Mouse (Mus musculus) ES-Bruce4 (cell line): ENCODE measurements at regions not wholly inside any gene's neighbourhood (a gene's known extent, or its start where the extent isn't known, plus 50 kb on each side); places are given as distances from the start of the nearest gene placed in this dataset.

ENCODE experiments used
- H3K27ac ChIP-seq: 2 replicates; pipeline ENCODE4 v1.5.1; 2012; ENCODE audit warnings: low read length, inconsistent platforms; ENCODE audit not compliant: insufficient read depth
- H3K27me3 ChIP-seq: 2 replicates; pipeline ENCODE4 v1.6.1; 2012; ENCODE audit warnings: mild to moderate bottlenecking, low read length, inconsistent platforms; ENCODE audit not compliant: control insufficient read depth, poor library complexity, insufficient read depth, severe bottlenecking
- H3K36me3 ChIP-seq: 2 replicates; pipeline ENCODE4 v1.6.1; 2012; ENCODE audit warnings: inconsistent platforms, mild to moderate bottlenecking, low read length, moderate library complexity; ENCODE audit not compliant: control insufficient read depth, poor library complexity, insufficient read depth, severe bottlenecking
- H3K4me1 ChIP-seq: one replicate; pipeline ENCODE4 v1.8.1; 2011; ENCODE audit warnings: low read length; ENCODE audit not compliant: control insufficient read depth, insufficient read depth
- H3K4me3 ChIP-seq: 2 replicates; pipeline ENCODE4 v1.5.1; 2011; ENCODE audit warnings: low read depth, mild to moderate bottlenecking, low read length
- H3K9ac ChIP-seq: 2 replicates; pipeline ENCODE4 v1.6.1; 2012; ENCODE audit warnings: low read depth, mild to moderate bottlenecking, inconsistent platforms; ENCODE audit not compliant: poor library complexity, severe bottlenecking
- H3K9me3 ChIP-seq: replicated peaks from 2 replicates; pipeline ENCODE4 v1.6.1; 2012; ENCODE audit warnings: mild to moderate bottlenecking, low read length, inconsistent platforms; ENCODE audit not compliant: control insufficient read depth, poor library complexity, insufficient read depth, severe bottlenecking
- CTCF ChIP-seq: IDR thresholded peaks from one replicate; pipeline ENCODE4 v1.8.1; 2011; ENCODE audit warnings: low read depth, low read length
- EP300 ChIP-seq: IDR thresholded peaks from 2 replicates; pipeline ENCODE4 v1.6.1; 2011; ENCODE audit warnings: low read depth, low read length; ENCODE audit not compliant: insufficient read depth
- POLR2A ChIP-seq: IDR thresholded peaks from one replicate; pipeline ENCODE4 v1.8.1; 2011; ENCODE audit warnings: low read length; ENCODE audit not compliant: insufficient read depth

- Histone ChIP-seq H3K27me3 (no peaks in the 10 kb centered on the region), H3K4me1 (no peaks in the 10 kb centered on the region)
- TF ChIP-seq POLR2A (no peak), CTCF (no peak), EP300 (no peak)
Observed at GRCm38 (mm10) chr2:105505554-105505953, 106.4 kb upstream of the Rcn1 start.

GRCm38 (mm10) chr2:105507160-105507559 is 108.0 kb upstream of the Rcn1 start:
- TF ChIP-seq POLR2A (no peak), CTCF (no peak), EP300 (no peak)
- no peaks in the 10 kb centered on the region for H3K9me3 ChIP-seq

More at GRCm38 (mm10) chr2:105505554-105505953, 106.4 kb upstream of the Rcn1 start:
- Histone ChIP-seq H3K27ac (no peak overlapping the region), H3K9me3 (no peaks in the 10 kb centered on the region), H3K9ac (no peak overlapping the region), H3K36me3 (no peaks in the 10 kb centered on the region), H3K4me3 (no peak overlapping the region)

GRCm38 (mm10) chr2:105510816-105511215 is 111.7 kb upstream of the Rcn1 start:
- H3K36me3 ChIP-seq = no peaks in the 10 kb centered on the region
- no peak overlapping the region for H3K9ac ChIP-seq
- no peak overlapping the region for H3K27ac ChIP-seq
- peak overlapping the region; percentile 68 for H3K4me3 ChIP-seq
- no peaks in the 10 kb centered on the region for H3K9me3 ChIP-seq
- H3K4me1 ChIP-seq = no peaks in the 10 kb centered on the region
- TF ChIP-seq EP300 = no peak
- no peak for TF ChIP-seq CTCF
- no peak for TF ChIP-seq POLR2A
- H3K27me3 ChIP-seq = no peaks in the 10 kb centered on the region

More at GRCm38 (mm10) chr2:105507160-105507559, 108.0 kb upstream of the Rcn1 start:
- Histone ChIP-seq H3K27me3 (no peaks in the 10 kb centered on the region), H3K4me3 (no peak overlapping the region), H3K36me3 (no peaks in the 10 kb centered on the region), H3K9ac (no peak overlapping the region), H3K27ac (no peak overlapping the region), H3K4me1 (no peaks in the 10 kb centered on the region)

- H3K9me3 ChIP-seq = no peaks in the 10 kb centered on the region
- H3K27ac ChIP-seq = 0 out of 2 replicates have a peak overlapping the region, but pooled peaks have one; percentile 31
- no peaks in the 10 kb centered on the region for H3K27me3 ChIP-seq
- H3K9ac ChIP-seq = peak overlapping the region; percentile 56
- H3K4me1 ChIP-seq = no peaks in the 10 kb centered on the region
- TF ChIP-seq EP300 (no peak), CTCF (no peak), POLR2A (no peak)
- H3K4me3 ChIP-seq = peak overlapping the region; percentile 68
- H3K36me3 ChIP-seq = no peaks in the 10 kb centered on the region
Observed at GRCm38 (mm10) chr2:105511690-105512089, 112.6 kb upstream of the Rcn1 start.

- Histone ChIP-seq H3K36me3 (no peaks in the 10 kb centered on the region), H3K9me3 (no peaks in the 10 kb centered on the region), H3K4me3 (no peak overlapping the region), H3K9ac (no peak overlapping the region), H3K4me1 (no peaks in the 10 kb centered on the region), H3K27me3 (no peaks in the 10 kb centered on the region), H3K27ac (no peak overlapping the region)
- TF ChIP-seq EP300 = no peak
- TF ChIP-seq CTCF = no peak
- no peak for TF ChIP-seq POLR2A
Observed at GRCm38 (mm10) chr2:105514226-105514625, 115.1 kb upstream of the Rcn1 start.

- no peak overlapping the region for H3K4me3 ChIP-seq
- no peak for TF ChIP-seq CTCF
- no peak for TF ChIP-seq POLR2A
- no peak overlapping the region for H3K9ac ChIP-seq
- no peaks in the 10 kb centered on the region for H3K36me3 ChIP-seq
- H3K4me1 ChIP-seq = no peaks in the 10 kb centered on the region
- no peaks in the 10 kb centered on the region for H3K9me3 ChIP-seq
- no peaks in the 10 kb centered on the region for H3K27me3 ChIP-seq
- H3K27ac ChIP-seq = no peak overlapping the region
Observed at GRCm38 (mm10) chr2:105514881-105515280, 115.8 kb upstream of the Rcn1 start.
